Mouse (Mus musculus) gastrocnemius, adult 2 months (tissue): ENCODE measurements at regions not wholly inside any gene's neighbourhood (a gene's known extent, or its start where the extent isn't known, plus 50 kb on each side); places are given as distances from the start of the nearest gene placed in this dataset.

ENCODE experiments used
- DNase-seq: peaks from one replicate; pipeline ENCODE4 v3.0.0; 2022
- H3K27ac ChIP-seq: fragments of 200-600 bp; 2 replicates; pipeline ENCODE4 v1.8.1; 2022; ENCODE audit warnings: mild to moderate bottlenecking
- H3K4me3 ChIP-seq: fragments of 200-600 bp; 2 replicates; pipeline ENCODE4 v1.8.1; 2022; ENCODE audit warnings: mild to moderate bottlenecking, moderate library complexity
- CTCF ChIP-seq: fragments of 200-600 bp; IDR thresholded peaks from 2 replicates; pipeline ENCODE4 v1.8.1; 2022; ENCODE audit warnings: antibody characterized with exemption, mild to moderate bottlenecking, moderate library complexity
- intact Hi-C: fragments of 180-260 bp; cut with DNase I; formaldehyde crosslinking; loops from one replicate; pipeline ENCODE4 v1.15.1; 2025

DNA sequence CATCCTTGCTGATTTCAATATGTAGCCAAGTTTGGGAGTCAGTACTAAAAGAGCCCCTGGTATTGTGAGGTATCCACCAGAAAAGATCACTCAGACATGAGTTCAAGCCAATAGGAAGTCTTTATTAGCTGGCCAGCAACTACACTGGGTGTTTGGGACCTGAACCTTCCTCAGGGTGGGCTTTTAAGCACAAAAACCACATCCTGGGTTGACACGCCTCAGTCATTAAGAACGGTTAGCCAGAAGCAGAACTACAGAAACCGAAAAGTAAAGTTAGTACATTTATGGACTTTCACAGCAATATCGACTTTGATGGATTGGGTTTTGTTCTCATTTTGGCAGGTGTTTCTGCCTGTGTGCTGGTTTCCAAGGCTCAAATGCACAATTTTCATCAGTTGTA lies 124.1 kb downstream of the Olfr721-ps1 start:
- Histone ChIP-seq H3K4me3 (no peak overlapping the region), H3K27ac (no peak overlapping the region)
- no peak for DNase-seq
- no peak for TF ChIP-seq CTCF
- intact Hi-C loops = no loop called here

DNA sequence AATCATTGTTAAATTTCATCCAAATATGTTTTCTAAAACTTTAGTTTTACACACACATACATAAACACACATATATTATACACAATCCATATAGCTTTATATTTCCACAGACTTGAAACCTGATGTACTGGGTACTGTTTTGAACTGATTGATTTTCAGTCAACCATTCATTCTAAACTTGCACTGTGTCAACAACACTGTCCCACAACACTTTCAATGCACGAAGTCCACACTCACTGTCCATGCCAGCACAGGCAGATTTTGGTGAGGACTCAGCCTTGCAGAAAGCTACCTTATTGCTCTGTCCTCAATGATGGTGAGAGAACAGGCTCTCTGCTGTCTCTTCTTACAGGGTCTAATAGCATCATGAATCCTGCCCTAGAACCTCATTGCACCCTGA lies 127.3 kb downstream of the Olfr721-ps1 start:
- intact Hi-C loops = no loop called here
- TF ChIP-seq CTCF = no peak
- Histone ChIP-seq H3K4me3 (no peak overlapping the region), H3K27ac (no peak overlapping the region)
- no peak for DNase-seq

DNA sequence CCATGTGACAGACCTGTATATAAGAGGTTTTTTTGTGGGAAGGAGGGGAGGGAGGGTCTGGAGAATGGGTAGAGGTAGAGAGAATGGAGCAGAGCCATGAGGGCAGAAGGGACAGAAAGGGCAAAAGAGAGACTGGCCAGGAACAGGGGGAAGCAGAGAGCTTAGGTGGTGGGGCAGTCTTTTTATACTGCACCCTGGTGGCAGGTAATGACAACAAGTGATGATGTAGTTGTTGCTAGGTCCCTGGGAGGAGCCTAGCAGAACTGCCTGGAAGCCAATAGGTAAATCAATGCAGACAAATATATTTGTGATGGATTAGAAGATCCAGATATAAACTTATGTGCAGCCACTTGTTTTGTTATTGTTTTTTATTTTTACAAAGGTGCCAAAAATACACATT lies 140.1 kb downstream of the Olfr721-ps1 start:
- no peak overlapping the region for H3K4me3 ChIP-seq
- no peak for DNase-seq
- no peak overlapping the region for H3K27ac ChIP-seq
- intact Hi-C loops = no loop called here
- TF ChIP-seq CTCF = no peak

DNA sequence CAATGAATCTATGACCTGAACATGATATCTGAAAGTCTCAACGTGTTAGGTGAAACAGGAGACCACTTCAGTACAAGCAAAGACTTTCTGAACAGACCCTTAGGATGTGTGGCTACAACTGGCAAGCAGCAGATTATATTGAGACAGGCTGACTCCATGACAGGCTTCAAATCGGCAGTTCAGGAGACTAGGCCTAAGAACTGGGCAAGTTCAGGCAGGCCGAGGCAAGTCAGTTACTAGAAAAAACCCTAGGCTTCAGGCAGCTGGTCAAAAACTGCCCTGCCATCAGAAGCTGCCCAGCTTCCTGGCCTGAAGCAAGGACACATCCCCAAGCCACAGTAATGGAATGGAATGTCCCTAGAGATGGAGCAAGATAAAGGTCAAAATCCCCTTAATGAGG lies 140.6 kb downstream of the Olfr721-ps1 start:
- H3K27ac ChIP-seq = no peak overlapping the region
- no peak for TF ChIP-seq CTCF
- intact Hi-C loops = no loop called here
- no peak for DNase-seq
- no peak overlapping the region for H3K4me3 ChIP-seq

GRCm38 (mm10) chr14:14544236-14544635 lies 143.1 kb downstream of the Olfr721-ps1 start:
- no peak overlapping the region for H3K27ac ChIP-seq
- DNase-seq = no peak
- no peak overlapping the region for H3K4me3 ChIP-seq
- intact Hi-C loops = no loop called here
- no peak for TF ChIP-seq CTCF

DNA sequence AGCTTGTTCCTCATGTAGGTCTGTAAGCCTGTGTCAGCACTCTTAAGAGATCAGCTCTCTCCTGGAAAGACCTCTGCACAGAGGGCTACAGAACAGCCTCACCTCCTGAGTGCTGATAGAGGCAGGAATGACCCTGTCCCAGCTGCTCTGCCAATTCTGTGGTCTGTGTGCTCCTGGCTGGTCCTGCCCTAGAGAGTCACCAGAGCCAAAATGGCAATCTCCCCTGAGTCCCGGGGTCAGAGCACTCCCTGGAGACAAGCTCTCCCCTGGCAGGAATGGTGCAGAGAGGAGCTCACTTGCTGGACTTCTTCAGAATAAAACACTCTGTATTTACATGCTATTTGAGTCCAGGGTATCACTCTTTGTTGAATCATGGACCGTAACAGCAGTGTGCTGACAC lies 149.9 kb upstream of the Slc4a7 start:
- Histone ChIP-seq H3K4me3 (no peak overlapping the region), H3K27ac (no peak overlapping the region)
- no peak for DNase-seq
- intact Hi-C loops = no loop called here
- TF ChIP-seq CTCF = no peak

GRCm38 (mm10) chr14:14574851-14575250 lies 127.2 kb upstream of the Slc4a7 start:
- intact Hi-C loops = no loop called here
- peak; percentile 9; the same call in 1 of the 2 replicates for TF ChIP-seq CTCF
- no peak for DNase-seq
- H3K27ac ChIP-seq = no peak overlapping the region
- H3K4me3 ChIP-seq = no peak overlapping the region

- DNase-seq = no peak
- no peak for TF ChIP-seq CTCF
- Histone ChIP-seq H3K4me3 (no peak overlapping the region), H3K27ac (no peak overlapping the region)
- intact Hi-C loops = no loop called here
These were observed 110.1 kb upstream of the Slc4a7 start for GRCm38 (mm10) chr14:14591939-14592338.

- H3K4me3 ChIP-seq = no peak overlapping the region
- no peak for TF ChIP-seq CTCF
- intact Hi-C loops = no loop called here
- no peak overlapping the region for H3K27ac ChIP-seq
- no peak for DNase-seq
These were observed 107.3 kb upstream of the Slc4a7 start for GRCm38 (mm10) chr14:14594753-14595152.

DNA sequence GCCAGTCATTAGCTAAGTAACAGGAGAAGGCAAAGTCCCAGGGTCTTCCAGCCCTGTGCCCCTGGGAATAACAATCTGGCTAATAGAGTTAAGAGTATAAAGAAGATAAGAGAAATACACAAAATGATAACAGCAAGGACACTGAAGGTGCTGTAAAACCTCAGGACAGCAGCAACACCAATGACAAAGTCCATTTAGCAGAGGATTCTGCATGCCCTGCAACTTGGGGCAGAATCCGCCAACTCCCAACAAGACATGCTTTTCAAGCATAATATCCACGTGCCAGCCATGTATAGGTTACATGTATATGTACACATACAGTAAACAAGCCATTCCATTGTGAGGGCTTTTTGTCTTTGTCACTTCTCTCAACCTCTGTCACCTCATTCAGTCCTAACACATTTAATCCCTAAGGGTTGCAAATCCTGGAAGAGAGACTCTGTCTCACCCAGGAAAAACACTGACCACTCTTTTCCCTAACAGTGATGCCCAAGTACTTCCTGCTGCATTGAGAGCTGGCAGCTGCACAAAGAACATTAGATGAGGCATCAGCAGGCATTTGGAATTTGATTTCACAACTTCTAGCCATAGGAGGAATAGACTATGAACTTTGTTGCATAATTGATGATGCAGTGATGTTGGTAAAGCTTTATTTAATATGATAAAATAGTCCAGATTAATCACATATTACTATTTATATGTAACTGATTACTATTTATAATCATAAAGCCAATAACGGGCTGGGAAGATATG lies 105.8 kb upstream of the Slc4a7 start:
- TF ChIP-seq CTCF = no peak
- intact Hi-C loops = no loop called here
- Histone ChIP-seq H3K27ac (no peak overlapping the region), H3K4me3 (no peak overlapping the region)
- no peak for DNase-seq

GRCm38 (mm10) chr14:14599586-14599985 lies 102.5 kb upstream of the Slc4a7 start:
- DNase-seq = no peak
- Histone ChIP-seq H3K27ac (peak overlapping the region; percentile 40), H3K4me3 (no peak overlapping the region)
- intact Hi-C loops = no loop called here
- no peak for TF ChIP-seq CTCF

- intact Hi-C loops = no loop called here
- no peak overlapping the region for H3K4me3 ChIP-seq
- H3K27ac ChIP-seq = peak overlapping the region; percentile 40
- no peak for DNase-seq
- no peak for TF ChIP-seq CTCF
These were observed 102.1 kb upstream of the Slc4a7 start for GRCm38 (mm10) chr14:14599990-14600389.

GRCm38 (mm10) chr14:14603439-14603838 lies 98.6 kb upstream of the Slc4a7 start:
- DNase-seq = no peak
- Histone ChIP-seq H3K4me3 (no peak overlapping the region), H3K27ac (no peak overlapping the region)
- TF ChIP-seq CTCF = no peak
- intact Hi-C loops = no loop called here

- intact Hi-C loops = no loop called here
- H3K27ac ChIP-seq = no peak overlapping the region
These were observed 95.0 kb upstream of the Slc4a7 start for GRCm38 (mm10) chr14:14607074-14607473.

More at GRCm38 (mm10) chr14:14607074-14607473, 95.0 kb upstream of the Slc4a7 start:
- DNase-seq = no peak
- H3K4me3 ChIP-seq = no peak overlapping the region
- TF ChIP-seq CTCF = no peak
